Mouse (Mus musculus) CH12.LX (cell line): Measurements from ENCODE around the gene Smg6. TPM values are rescaled to one million over a fixed set of nuclear protein-coding genes. Genes with fewer than 3 reads are reported as not detected.

Experiments
- DNase-seq: peaks from one replicate; pipeline ENCODE4 v3.0.0-alpha.2; 2013; ENCODE audit errors: extremely low read depth
- H3K27ac ChIP-seq: 2 replicates; pipeline ENCODE4 v1.5.1; 2012; ENCODE audit warnings: low read depth, mild to moderate bottlenecking, control low read depth, moderate library complexity; ENCODE audit not compliant: insufficient read depth
- H3K27me3 ChIP-seq: replicated peaks from 2 replicates; pipeline ENCODE3; 2012; ENCODE audit warnings: inconsistent platforms
- H3K36me3 ChIP-seq, 2 experiments: replicated peaks in 1 of 2; 2 replicates each; pipeline versions ENCODE3 to v1.6.1; 2012; ENCODE audit warnings: inconsistent platforms in 1 of 2, low read length in 1 of 2, mild to moderate bottlenecking in 1 of 2, mixed read lengths in 1 of 2, moderate library complexity in 1 of 2; ENCODE audit not compliant: control insufficient read depth in 1 of 2, insufficient read depth in 1 of 2
- H3K4me1 ChIP-seq, 2 experiments: 2 replicates each; pipeline ENCODE4 v1.6.1; 2012; ENCODE audit warnings: inconsistent platforms in 1 of 2, moderate library complexity in 1 of 2; ENCODE audit not compliant: insufficient read depth in 2 of 2, control insufficient read depth in 1 of 2
- H3K4me2 ChIP-seq: 2 replicates; pipeline ENCODE4 v1.6.1; 2012; ENCODE audit warnings: low read depth, mild to moderate bottlenecking, control low read depth; ENCODE audit not compliant: poor library complexity, insufficient read depth, severe bottlenecking
- H3K4me3 ChIP-seq, 3 experiments: fragments of 150-350 bp in 1 of 3; sonication (generic) in 1 of 3; replicated peaks in 1 of 3; 2 replicates each; pipeline versions ENCODE3 to v1.5.1; 2011 to 2012; ENCODE audit warnings: low read depth in 2 of 3, low read length in 2 of 3, mild to moderate bottlenecking in 2 of 3, moderate library complexity in 2 of 3, control low read depth in 1 of 3, improper control_type of control experiment in 1 of 3, inconsistent platforms in 1 of 3, mixed read lengths in 1 of 3; ENCODE audit not compliant: poor library complexity in 1 of 3
- H3K79me2 ChIP-seq: replicated peaks from 2 replicates; pipeline ENCODE4 v1.6.1; 2012; ENCODE audit warnings: mild to moderate bottlenecking, moderate library complexity; ENCODE audit not compliant: control insufficient read depth, poor library complexity, insufficient read depth, severe bottlenecking; ENCODE audit errors: extremely low read depth
- H3K9ac ChIP-seq: 2 replicates; pipeline ENCODE4 v1.6.1; 2012; ENCODE audit warnings: low read depth, mild to moderate bottlenecking, control low read depth, moderate library complexity; ENCODE audit not compliant: insufficient read depth
- H3K9me3 ChIP-seq: replicated peaks from 2 replicates; pipeline ENCODE3; 2012; ENCODE audit warnings: low read length, inconsistent platforms, mixed read lengths
- CHD1 ChIP-seq: IDR thresholded peaks from 2 replicates; pipeline ENCODE4 v1.6.1; 2012; ENCODE audit warnings: low read depth, low read length, improper control_type of control experiment, inconsistent platforms
- CHD2 ChIP-seq: IDR thresholded peaks from 2 replicates; pipeline ENCODE4 v1.6.1; 2011; ENCODE audit warnings: low read length, improper control_type of control experiment
- CTCF ChIP-seq, 2 experiments: IDR thresholded peaks in 1 of 2; conservative IDR thresholded peaks in 1 of 2; 2 replicates each; pipeline ENCODE4 v1.5.1; 2011 to 2012; ENCODE audit warnings: low read depth in 2 of 2, low read length in 2 of 2, improper control_type of control experiment in 1 of 2, inconsistent platforms in 1 of 2, mild to moderate bottlenecking in 1 of 2, moderate library complexity in 1 of 2
- E2F4 ChIP-seq: IDR thresholded peaks from 2 replicates; pipeline ENCODE4 v1.6.1; 2011; ENCODE audit warnings: low read depth, low read length, improper control_type of control experiment; ENCODE audit not compliant: insufficient replicate concordance
- ETS1 ChIP-seq: conservative IDR thresholded peaks from 2 replicates; pipeline ENCODE4 v1.6.1; 2012; ENCODE audit warnings: low read depth, mild to moderate bottlenecking, inconsistent platforms, low read length, improper control_type of control experiment, moderate library complexity
- GABPA ChIP-seq: IDR thresholded peaks from 2 replicates; pipeline ENCODE4 v1.6.1; 2012; ENCODE audit warnings: low read depth, low read length, improper control_type of control experiment, inconsistent platforms; ENCODE audit not compliant: insufficient replicate concordance
- IRF4 ChIP-seq: IDR thresholded peaks from 2 replicates; pipeline ENCODE4 v1.6.1; 2014; ENCODE audit warnings: low read depth, mild to moderate bottlenecking, inconsistent platforms, low read length, improper control_type of control experiment
- JUN ChIP-seq: IDR thresholded peaks from 2 replicates; pipeline ENCODE4 v1.6.1; 2011; ENCODE audit warnings: low read depth, mild to moderate bottlenecking, low read length, improper control_type of control experiment, moderate library complexity; ENCODE audit not compliant: insufficient read depth
- MAX ChIP-seq: IDR thresholded peaks from 2 replicates; pipeline ENCODE4 v1.6.1; 2011; ENCODE audit warnings: low read length, improper control_type of control experiment
- MEF2A ChIP-seq: IDR thresholded peaks from 2 replicates; pipeline ENCODE4 v1.6.1; 2014; ENCODE audit warnings: low read depth, mild to moderate bottlenecking, inconsistent platforms, low read length, improper control_type of control experiment, borderline replicate concordance
- NELFE ChIP-seq: IDR thresholded peaks from 2 replicates; pipeline ENCODE4 v1.6.1; 2011; ENCODE audit warnings: low read depth, low read length, improper control_type of control experiment
- NRF1 ChIP-seq: IDR thresholded peaks from 2 replicates; pipeline ENCODE4 v1.6.1; 2014; ENCODE audit warnings: low read depth, mild to moderate bottlenecking, inconsistent platforms, low read length, improper control_type of control experiment, moderate library complexity
- PAX5 ChIP-seq: IDR thresholded peaks from 2 replicates; pipeline ENCODE4 v1.6.1; 2012; ENCODE audit warnings: low read length, inconsistent platforms, mixed read lengths
- POLR2AphosphoS2 ChIP-seq: IDR thresholded peaks from 2 replicates; pipeline ENCODE4 v1.6.1; 2011; ENCODE audit warnings: low read depth, low read length, improper control_type of control experiment
- SIN3A ChIP-seq: IDR thresholded peaks from 2 replicates; pipeline ENCODE4 v1.6.1; 2012; ENCODE audit warnings: low read length, improper control_type of control experiment, inconsistent platforms
- USF1 ChIP-seq: IDR thresholded peaks from 2 replicates; pipeline ENCODE4 v1.6.1; 2014; ENCODE audit warnings: low read depth, mild to moderate bottlenecking, inconsistent platforms, low read length, improper control_type of control experiment
- ZC3H11A ChIP-seq: IDR thresholded peaks from 2 replicates; pipeline ENCODE4 v1.6.1; 2012; ENCODE audit warnings: low read depth, mild to moderate bottlenecking, inconsistent platforms, low read length, improper control_type of control experiment
- ZMIZ1 ChIP-seq: IDR thresholded peaks from 2 replicates; pipeline ENCODE4 v1.6.1; 2012; ENCODE audit warnings: low read depth, mild to moderate bottlenecking, inconsistent platforms, low read length, improper control_type of control experiment
- ZNF384 ChIP-seq: IDR thresholded peaks from 2 replicates; pipeline ENCODE4 v1.6.1; 2012; ENCODE audit warnings: low read depth, low read length, improper control_type of control experiment, inconsistent platforms
- dilution Hi-C: fragments of 300-500 bp; cut with MboI; formaldehyde crosslinking; loops from 2 replicates; pipeline ENCODE4 v1.14.3; 2020; ENCODE audit warnings: low sequenced_read_pairs; ENCODE audit not compliant: extremely low pct_unique_long_range_greater_than_20kb, extremely low pct_ligation_motif_present
- in situ Hi-C: fragments of 300-500 bp; cut with MboI; formaldehyde crosslinking; loops from 3 replicates; pipeline ENCODE4 v1.14.3; 2019; ENCODE audit warnings: low sequenced_read_pairs, low pct_ligation_motif_present, low pct_unique_long_range_greater_than_20kb, mixed read lengths
- polyA plus RNA-seq: library from polyadenylated mRNA; unstranded; fragments of >175 nt; gene quantifications from 2 replicates; pipeline ENCODE4 v1.2.1, GENCODE M21; 2012; ENCODE audit warnings: low read depth; ENCODE audit not compliant: insufficient read length
- total RNA-seq, 2 experiments: library from RNA; depleted of rRNA; stranded (reverse); fragments of 300-350 nt in 1 of 2; fragments of >200 nt in 1 of 2; gene quantifications; 2 replicates each; pipeline ENCODE4 v1.2.3; 2012 to 2014

The Smg6 gene
- total and polyA plus RNA-seq, 3 experiments, result 9.0 to 18.5 (median 12.1) TPM

GRCm38 (mm10) chr11:75074543-75074942 is 148.9 kb downstream of the Smg6 start:
- no peaks in the 10 kb centered on the region for H3K79me2 ChIP-seq
- H3K36me3 ChIP-seq, result peaks cover 2 to 31% of the 10 kb centered on the region in 2 experiments
- dilution Hi-C loops (no loop called here), in situ Hi-C loops (no loop called here)
- no peak overlapping the region for H3K4me2 ChIP-seq
- no peak overlapping the region for H3K27ac ChIP-seq
- TF ChIP-seq POLR2AphosphoS2, result no peak
- TF ChIP-seq GABPA, result no peak
- TF ChIP-seq ZNF384, result no peak
- no peak for TF ChIP-seq ZMIZ1
- TF ChIP-seq USF1, result no peak
- no peak for TF ChIP-seq PAX5
- no peak for TF ChIP-seq ETS1
- no peak for TF ChIP-seq CHD1
- TF ChIP-seq CHD2, result no peak
- no peak for TF ChIP-seq NELFE
- no peak for TF ChIP-seq SIN3A
- no peak for TF ChIP-seq CTCF (conservative IDR thresholded peaks at IDR 0.05 in 1 of 2, IDR thresholded peaks at IDR 0.05 in 1 of 2; ENCODE audit: low read depth in 2 of 2, low read length in 2 of 2)
- TF ChIP-seq MAX, result no peak
- H3K27me3 ChIP-seq, result no peaks in the 10 kb centered on the region
- no peak overlapping the region for H3K9ac ChIP-seq
- no peak overlapping the region for H3K4me3 ChIP-seq
- no peak for DNase-seq
- H3K9me3 ChIP-seq, result peaks cover 2% of the 10 kb centered on the region
- H3K4me1 ChIP-seq, result peaks cover 0 to 23% of the 10 kb centered on the region in 2 experiments; a peak in 2 of 4 replicates

DNA sequence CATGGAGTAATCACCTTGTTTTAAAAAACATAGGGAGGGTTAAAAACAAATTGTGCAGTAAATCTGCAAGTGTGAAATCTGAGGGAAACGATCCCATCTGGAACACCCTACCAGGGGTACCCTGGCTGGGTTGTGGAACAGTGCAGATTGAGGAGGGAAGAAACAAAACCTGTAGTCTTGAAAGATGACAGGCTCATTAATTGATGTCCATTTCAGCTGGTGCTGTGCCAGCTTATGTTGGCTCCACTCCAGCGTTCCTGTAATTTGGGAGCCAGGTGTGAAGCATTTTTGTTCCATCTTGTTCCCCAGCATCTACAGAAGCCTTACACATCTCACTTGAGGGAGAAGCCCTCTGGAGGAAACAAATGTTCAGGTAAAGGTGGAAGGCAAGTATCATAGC is 153.0 kb downstream of the Smg6 start:
- no peaks in the 10 kb centered on the region for H3K79me2 ChIP-seq
- H3K27me3 ChIP-seq, result no peaks in the 10 kb centered on the region
- H3K4me2 ChIP-seq, result no peak overlapping the region
- no peak overlapping the region for H3K4me3 ChIP-seq
- H3K9ac ChIP-seq, result no peak overlapping the region
- H3K27ac ChIP-seq, result no peak overlapping the region
- no peak for DNase-seq
- in situ Hi-C loops, result no loop called here
- peaks cover 2 to 38% of the 10 kb centered on the region in 2 experiments for H3K36me3 ChIP-seq
- TF ChIP-seq POLR2AphosphoS2 (no peak), SIN3A (no peak), NRF1 (no peak), E2F4 (no peak), CHD1 (no peak), IRF4 (no peak), JUN (no peak), ZC3H11A (no peak), MEF2A (no peak), ZNF384 (no peak)
- TF ChIP-seq, all 38 proteins: peak for 0
- H3K9me3 ChIP-seq, result peaks cover 2% of the 10 kb centered on the region
- H3K4me1 ChIP-seq, result peaks cover 0 to 14% of the 10 kb centered on the region in 2 experiments; a peak in 2 of 4 replicates
- dilution Hi-C loops, result no loop called here
